Mouse (Mus musculus) midbrain, embryonic 13.5 days (tissue): ENCODE results near the gene Ubc. TPM values are rescaled to one million over a fixed set of nuclear protein-coding genes. Genes with fewer than 3 reads are reported as not detected.
"Not testable (repeated sequence)": the region's sequence is repeated elsewhere in the genome, so short reads cannot be mapped to it uniquely, and the experiment has no call there.

Experiments
- ATAC-seq: fragments of 200-750 bp; cut with Nextera tagmentation; 2 replicates; pipeline ENCODE4 v1.8.0; 2017; ENCODE audit warnings: mild to moderate bottlenecking, moderate TSS enrichment, moderate library complexity
- H3K27ac ChIP-seq: fragments of 300-500 bp; sonication (generic); 2 replicates; pipeline ENCODE4 v1.5.1; 2015; ENCODE audit warnings: inconsistent platforms, mild to moderate bottlenecking, moderate library complexity
- H3K27me3 ChIP-seq: fragments of 300-500 bp; sonication (generic); 2 replicates; pipeline ENCODE4 v1.6.1; 2015; ENCODE audit warnings: mild to moderate bottlenecking, inconsistent platforms
- H3K36me3 ChIP-seq: fragments of 300-500 bp; sonication (generic); 2 replicates; pipeline ENCODE4 v1.6.1; 2015; ENCODE audit warnings: mild to moderate bottlenecking, inconsistent platforms
- H3K4me1 ChIP-seq: fragments of 300-500 bp; sonication (generic); replicated peaks from 2 replicates; pipeline ENCODE4 v1.6.1; 2015; ENCODE audit warnings: inconsistent platforms
- H3K4me2 ChIP-seq: fragments of 300-500 bp; sonication (generic); replicated peaks from 2 replicates; pipeline ENCODE4 v1.6.1; 2015; ENCODE audit warnings: moderate library complexity, mild to moderate bottlenecking, inconsistent platforms
- H3K4me3 ChIP-seq: fragments of 300-500 bp; sonication (generic); replicated peaks from 2 replicates; pipeline ENCODE4 v1.5.1; 2015; ENCODE audit warnings: mild to moderate bottlenecking, inconsistent platforms
- H3K9ac ChIP-seq: fragments of 300-500 bp; sonication (generic); replicated peaks from 2 replicates; pipeline ENCODE4 v1.6.1; 2015; ENCODE audit warnings: mild to moderate bottlenecking, inconsistent platforms
- H3K9me3 ChIP-seq: fragments of 300-500 bp; sonication (generic); 2 replicates; pipeline ENCODE4 v1.6.1; 2016; ENCODE audit warnings: mild to moderate bottlenecking, inconsistent platforms
- WGBS: fragments of 180-500 bp; shearing (Covaris S2); methylation state at CpG from one replicate; pipeline ENCODE4 v1.1.7; 2015; 5-methylcytosine and 5-hydroxymethylcytosine counted together
- polyA plus RNA-seq: library from polyadenylated mRNA; unstranded; fragments of >200 nt; fragmentation: Nextera tagmentation; extraction: Ambion mirVana; gene quantifications from 2 replicates; pipeline ENCODE4 v1.2.1, GENCODE M21; 2015

Ubc gene
- polyA plus RNA-seq, 1 experiment from 2014 or later: 1,275 TPM

- WGBS: 95% methylated on average over 5 of the region's 6 CpGs
- H3K36me3 ChIP-seq: peaks cover 18% of the 10 kb centered on the region
- H3K27me3 ChIP-seq, H3K9ac ChIP-seq, H3K4me3 ChIP-seq, H3K9me3 ChIP-seq, H3K27ac ChIP-seq, ATAC-seq, H3K4me2 ChIP-seq: not testable (repeated sequence)
- H3K4me1 ChIP-seq: peaks cover 40% of the 10 kb centered on the region
These were observed 2.7 kb downstream of the Ubc start for GRCm38 (mm10) chr5:125387295-125387694.

- Histone ChIP-seq H3K4me2 (peak overlapping the region; percentile 12), H3K4me3 (peak overlapping the region; percentile 9; the same call in 1 of the 2 replicates)
- WGBS: 80% methylated on average over 8 of the region's 8 CpGs
These were observed 4.6 kb downstream of the Ubc start for GRCm38 (mm10) chr5:125385215-125385940.

GRCm38 (mm10) chr5:125384512-125385214, 5.3 kb downstream of the Ubc start:
- peaks cover 40% of the 10 kb centered on the region for H3K4me1 ChIP-seq
- H3K9ac ChIP-seq: no peak overlapping the region
- no peaks in the 10 kb centered on the region for H3K27me3 ChIP-seq
- no peak for ATAC-seq
- no peaks in the 10 kb centered on the region for H3K9me3 ChIP-seq
- H3K27ac ChIP-seq: no peak overlapping the region
- peak overlapping the region; percentile 12; the same call in 1 of the 2 replicates for H3K4me2 ChIP-seq
- H3K4me3 ChIP-seq: no peak overlapping the region
- WGBS: 81% methylated on average over 2 of the region's 2 CpGs
- peaks cover 18% of the 10 kb centered on the region for H3K36me3 ChIP-seq

More at GRCm38 (mm10) chr5:125385215-125385940, 4.6 kb downstream of the Ubc start:
- H3K4me1 ChIP-seq: peaks cover 40% of the 10 kb centered on the region
- H3K36me3 ChIP-seq: peaks cover 18% of the 10 kb centered on the region
- ATAC-seq: no peak
- H3K9me3 ChIP-seq: no peaks in the 10 kb centered on the region
- no peaks in the 10 kb centered on the region for H3K27me3 ChIP-seq
- no peak overlapping the region for H3K9ac ChIP-seq
- H3K27ac ChIP-seq: no peak overlapping the region

GRCm38 (mm10) chr5:125383637-125384420, 6.2 kb downstream of the Ubc start:
- Histone ChIP-seq H3K9me3 (no peaks in the 10 kb centered on the region), H3K4me1 (peaks cover 40% of the 10 kb centered on the region), H3K36me3 (peaks cover 18% of the 10 kb centered on the region), H3K9ac (no peak overlapping the region), H3K4me2 (no peak overlapping the region), H3K27ac (no peak overlapping the region), H3K4me3 (no peak overlapping the region), H3K27me3 (no peaks in the 10 kb centered on the region)
- ATAC-seq: no peak
- WGBS: 78% methylated on average over 3 of the region's 3 CpGs

GRCm38 (mm10) chr5:125382673-125383558, 7.1 kb downstream of the Ubc start:
- 50% methylated on average over 6 of the region's 6 CpGs for WGBS
- peak; percentile 68 for ATAC-seq

GRCm38 (mm10) chr5:125381954-125382672, 7.9 kb downstream of the Ubc start:
- WGBS: 84% methylated on average over 5 of the region's 5 CpGs
- Histone ChIP-seq H3K9ac (no peak overlapping the region), H3K4me3 (no peak overlapping the region), H3K36me3 (peaks cover 18% of the 10 kb centered on the region), H3K4me2 (no peak overlapping the region), H3K27ac (no peak overlapping the region), H3K4me1 (peaks cover 30% of the 10 kb centered on the region), H3K27me3 (no peaks in the 10 kb centered on the region), H3K9me3 (no peaks in the 10 kb centered on the region)
- ATAC-seq: no peak

More at GRCm38 (mm10) chr5:125382673-125383558, 7.1 kb downstream of the Ubc start:
- Histone ChIP-seq H3K4me1 (peaks cover 32% of the 10 kb centered on the region), H3K36me3 (peaks cover 18% of the 10 kb centered on the region), H3K9me3 (no peaks in the 10 kb centered on the region), H3K27ac (no peak overlapping the region), H3K27me3 (no peaks in the 10 kb centered on the region), H3K9ac (no peak overlapping the region), H3K4me3 (no peak overlapping the region), H3K4me2 (no peak overlapping the region)

- no peak for ATAC-seq
- Histone ChIP-seq H3K27ac (no peak overlapping the region), H3K4me2 (no peak overlapping the region), H3K9ac (no peak overlapping the region), H3K4me3 (no peak overlapping the region), H3K9me3 (no peaks in the 10 kb centered on the region), H3K4me1 (peaks cover 9% of the 10 kb centered on the region; the same call in 1 of the 2 replicates), H3K27me3 (no peaks in the 10 kb centered on the region), H3K36me3 (no peaks in the 10 kb centered on the region)
- WGBS: 81% methylated on average over 5 of the region's 5 CpGs
These were observed 11.1 kb downstream of the Ubc start for GRCm38 (mm10) chr5:125378919-125379318.

- no peak for ATAC-seq
These were observed 12.8 kb downstream of the Ubc start for GRCm38 (mm10) chr5:125377214-125377613.

GRCm38 (mm10) chr5:125375871-125376270, 14.1 kb downstream of the Ubc start:
- H3K36me3 ChIP-seq: no peaks in the 10 kb centered on the region
- no peak overlapping the region for H3K27ac ChIP-seq
- no peaks in the 10 kb centered on the region for H3K4me1 ChIP-seq
- H3K27me3 ChIP-seq: no peaks in the 10 kb centered on the region
- no peak overlapping the region for H3K4me3 ChIP-seq
- H3K9ac ChIP-seq: no peak overlapping the region
- ATAC-seq: no peak
- 0 out of 2 replicates have a peak, but pooled peaks cover 5% of the 10 kb centered on the region for H3K9me3 ChIP-seq
- no peak overlapping the region for H3K4me2 ChIP-seq
- WGBS: 90% methylated on average over 2 of the region's 2 CpGs

More at GRCm38 (mm10) chr5:125377214-125377613, 12.8 kb downstream of the Ubc start:
- Histone ChIP-seq H3K36me3 (no peaks in the 10 kb centered on the region), H3K4me2 (no peak overlapping the region), H3K27ac (no peak overlapping the region), H3K27me3 (no peaks in the 10 kb centered on the region), H3K4me3 (no peak overlapping the region), H3K4me1 (no peaks in the 10 kb centered on the region), H3K9me3 (no peaks in the 10 kb centered on the region), H3K9ac (no peak overlapping the region)
- whole genome bisulfite sequencing: 65% methylated on average over 7 of the region's 7 CpGs

- Histone ChIP-seq H3K9ac (no peak overlapping the region), H3K4me1 (no peaks in the 10 kb centered on the region), H3K4me2 (no peak overlapping the region), H3K27me3 (no peaks in the 10 kb centered on the region), H3K4me3 (no peak overlapping the region), H3K27ac (no peak overlapping the region), H3K9me3 (0 out of 2 replicates have a peak, but pooled peaks cover 5% of the 10 kb centered on the region), H3K36me3 (no peaks in the 10 kb centered on the region)
- ATAC-seq: no peak
- WGBS: 88% methylated on average over 4 of the region's 4 CpGs
These were observed 18.0 kb downstream of the Ubc start for GRCm38 (mm10) chr5:125372027-125372426.
